Mouse (Mus musculus): Measurements from ENCODE around the gene Sipa1l3.

DNA sequence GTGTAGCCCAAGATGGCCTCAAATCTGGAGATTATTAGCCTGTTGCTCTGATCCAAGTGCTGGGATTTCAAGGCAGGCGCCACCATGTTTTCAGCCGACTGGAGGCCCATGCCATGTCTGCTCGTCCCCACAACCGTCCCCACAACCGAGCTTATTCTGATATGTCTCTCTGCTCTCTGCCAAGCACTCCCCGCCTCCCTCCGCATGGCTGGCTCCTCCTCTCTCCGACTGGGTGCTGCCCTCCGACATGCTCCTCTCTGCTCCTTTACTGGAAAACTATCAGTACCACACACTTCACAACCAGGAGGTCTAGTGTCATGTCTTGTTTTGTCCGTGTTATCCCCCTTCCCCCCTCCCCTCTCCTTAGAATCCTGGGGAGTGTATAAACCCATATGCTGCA is 51.9 kb downstream of the Sipa1l3 start:
- TF ChIP-seq CTCF (IDR thresholded peaks at IDR 0.05; ENCODE audit: low read depth, low read length) (no peak), POLR2A (IDR thresholded peaks at IDR 0.05; ENCODE audit: insufficient read depth, low read length) (no peak), EP300 (IDR thresholded peaks at IDR 0.05; ENCODE audit: insufficient read depth, low read depth, low read length) (no peak)
